Mouse (Mus musculus): ENCODE measurements around the gene Gpr12.
"Not testable (repeated sequence)": the region's sequence is repeated elsewhere in the genome, so short reads cannot be mapped to it uniquely, and the experiment has no call there.

Gene Gpr12

DNA sequence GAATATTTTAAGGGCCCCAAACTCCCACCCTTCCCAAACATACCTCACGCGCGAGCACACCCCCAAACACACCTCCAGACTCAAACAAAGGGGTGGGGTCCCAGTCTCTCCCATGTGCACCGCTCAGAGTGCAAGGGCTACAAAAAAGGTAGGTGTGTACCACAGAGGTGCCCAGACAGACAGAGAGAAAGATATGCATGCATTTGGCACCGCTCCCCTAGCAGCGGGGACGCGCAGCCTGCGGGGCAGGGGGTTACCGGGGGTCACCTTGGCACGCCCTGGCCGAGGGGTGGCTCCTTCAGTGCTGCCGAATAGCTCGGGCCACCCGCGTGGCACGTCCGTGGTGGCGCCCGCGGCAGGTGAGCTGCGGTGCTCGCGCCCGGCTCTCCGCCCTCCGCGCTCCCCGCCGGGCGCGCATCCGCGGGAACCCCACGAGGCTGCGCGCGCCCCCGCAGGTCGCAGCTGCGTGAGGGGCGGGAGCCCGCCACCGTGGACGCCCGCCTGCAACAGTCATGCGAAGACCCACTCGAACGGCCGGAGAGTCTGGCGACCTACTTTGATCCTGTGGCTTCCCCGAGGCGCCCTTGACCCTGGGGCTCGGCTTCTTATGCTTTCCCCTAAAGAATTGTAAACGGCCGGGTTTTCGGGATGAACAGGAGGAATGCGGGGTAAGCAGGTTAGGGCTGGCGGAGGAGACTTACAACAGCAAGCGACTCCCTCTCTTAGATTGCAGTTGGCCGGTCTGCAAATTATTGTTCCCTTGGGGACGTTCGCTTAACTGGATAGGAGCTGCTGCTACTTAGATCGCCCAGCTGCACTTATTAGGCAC is at the start of gene Gpr12:
Gene Gpr12 (minus strand): TSS at position 762 of the 829 bp plus-strand sequence.
- peak; percentile 72 for DNase-seq (ENCODE audit: low read depth, low spot score)

GRCm38 (mm10) chr5:146631602-146632001 is 46.6 kb upstream of the Gpr12 start:
- DNase-seq (ENCODE audit: low read depth, low spot score), result no peak

DNA sequence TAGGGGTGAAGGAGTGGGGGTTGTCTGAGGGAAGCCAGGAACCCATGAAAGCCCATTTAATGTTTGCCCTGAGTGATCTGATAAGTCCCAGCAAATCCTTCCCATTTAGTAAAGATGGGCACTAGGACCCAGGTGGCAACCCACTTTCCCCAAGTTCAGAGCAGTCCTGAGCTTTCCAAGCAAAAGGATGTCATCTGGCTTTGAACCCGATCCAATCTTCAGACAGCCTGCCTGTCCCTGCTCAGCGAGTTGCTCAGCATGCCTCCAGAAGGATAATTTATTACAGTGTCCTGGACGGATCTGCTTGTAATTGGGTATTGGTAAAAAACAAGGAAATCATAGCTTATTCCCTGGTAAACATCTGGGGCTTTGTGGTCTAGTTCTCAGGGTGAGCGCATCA is 45.9 kb upstream of the Gpr12 start:
- no peak for DNase-seq (ENCODE audit: low read depth, low spot score)

GRCm38 (mm10) chr5:146629636-146630035 is 44.6 kb upstream of the Gpr12 start:
- peak; percentile 12 for DNase-seq (ENCODE audit: low read depth, low spot score)

DNA sequence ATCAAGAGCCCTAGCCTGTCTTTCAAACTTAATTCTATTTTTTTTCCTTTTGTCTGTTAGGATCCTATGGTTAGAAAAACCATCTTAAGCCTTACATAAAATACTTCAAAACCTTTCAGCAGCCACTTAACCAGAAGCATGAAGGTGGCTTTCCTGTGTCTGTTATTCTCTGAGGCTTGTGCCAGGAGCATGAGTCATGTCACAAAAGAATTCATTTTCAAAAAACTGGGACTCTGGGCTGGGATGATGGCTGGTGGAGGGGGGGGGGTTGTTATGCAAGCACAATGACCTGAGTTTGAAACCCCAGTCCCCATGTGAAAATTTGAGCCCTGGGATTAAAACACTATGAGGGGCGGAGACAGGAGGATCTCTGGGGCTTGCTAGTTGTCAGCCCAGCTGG is 43.8 kb upstream of the Gpr12 start:
- no peak for DNase-seq (ENCODE audit: low read depth, low spot score)

DNA sequence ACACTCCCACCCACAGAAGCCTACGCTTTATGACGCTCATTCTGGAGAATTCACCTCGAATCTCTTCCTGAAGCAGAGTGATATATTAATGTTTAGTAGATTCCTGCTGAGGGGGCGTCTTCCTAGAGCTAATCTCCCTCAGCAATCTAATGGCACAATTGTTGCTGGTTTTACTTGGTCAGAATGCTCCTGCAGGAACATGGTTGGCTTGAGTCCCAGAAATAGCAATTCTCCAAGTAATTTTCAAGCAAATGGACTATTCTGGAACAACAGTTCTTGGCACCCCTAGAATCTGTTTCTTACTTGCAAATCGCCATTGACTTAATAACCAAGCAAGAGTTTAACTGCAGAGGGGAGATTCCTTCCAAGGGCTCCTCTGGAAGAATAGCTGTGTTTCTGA is 42.9 kb upstream of the Gpr12 start:
- DNase-seq (ENCODE audit: low read depth, low spot score), result no peak

- peak; percentile 23 for DNase-seq (ENCODE audit: low read depth, low spot score)
Measured at GRCm38 (mm10) chr5:146625635-146626311, 40.7 kb upstream of the Gpr12 start.

GRCm38 (mm10) chr5:146611830-146612229 is 26.8 kb upstream of the Gpr12 start:
- DNase-seq (ENCODE audit: low read depth, low spot score), result no peak

- no peak for DNase-seq (ENCODE audit: low read depth, low spot score)
Measured at GRCm38 (mm10) chr5:146611009-146611408, 26.0 kb upstream of the Gpr12 start.

DNA sequence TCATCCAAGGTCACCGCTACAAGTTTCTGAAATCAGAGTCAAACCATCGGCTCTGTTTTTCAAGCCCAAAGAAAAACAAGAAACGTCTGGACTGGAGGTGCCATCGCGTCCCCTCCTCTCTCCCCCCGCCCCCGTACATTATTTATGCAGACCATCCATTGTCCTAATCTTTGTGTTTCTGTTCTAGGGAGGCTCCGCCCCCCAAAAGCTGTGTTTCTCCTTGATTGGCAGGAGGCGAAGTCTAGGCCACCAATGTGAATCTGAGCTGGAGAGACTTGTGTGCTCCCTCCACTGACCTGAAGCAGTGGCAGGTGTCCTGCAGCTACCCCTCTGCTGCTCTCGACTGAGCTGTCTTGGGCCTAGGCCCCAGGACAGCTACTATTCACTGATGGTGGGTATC is 24.6 kb upstream of the Gpr12 start:
- peak; percentile 78 for DNase-seq (ENCODE audit: low read depth, low spot score)

DNA sequence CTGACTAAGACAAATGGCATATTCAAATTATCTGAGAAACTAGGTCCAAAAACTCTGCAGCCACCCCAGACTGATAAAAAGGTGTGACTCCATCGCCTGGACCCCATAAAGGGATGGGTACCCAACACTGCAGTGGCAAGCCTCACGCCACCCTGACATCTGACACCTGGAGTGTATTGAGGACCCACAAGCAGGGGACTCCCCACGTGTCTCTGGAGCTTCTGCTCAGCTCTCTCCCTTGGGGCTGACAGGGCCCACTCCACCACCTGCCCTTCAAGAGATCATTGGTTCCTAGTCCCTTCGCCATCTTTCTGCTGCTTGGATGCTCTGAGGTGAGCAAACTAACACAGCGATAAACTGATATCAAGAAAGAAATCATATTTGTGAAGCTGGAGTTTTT is 22.8 kb upstream of the Gpr12 start:
- no peak for DNase-seq (ENCODE audit: low read depth, low spot score)

DNA sequence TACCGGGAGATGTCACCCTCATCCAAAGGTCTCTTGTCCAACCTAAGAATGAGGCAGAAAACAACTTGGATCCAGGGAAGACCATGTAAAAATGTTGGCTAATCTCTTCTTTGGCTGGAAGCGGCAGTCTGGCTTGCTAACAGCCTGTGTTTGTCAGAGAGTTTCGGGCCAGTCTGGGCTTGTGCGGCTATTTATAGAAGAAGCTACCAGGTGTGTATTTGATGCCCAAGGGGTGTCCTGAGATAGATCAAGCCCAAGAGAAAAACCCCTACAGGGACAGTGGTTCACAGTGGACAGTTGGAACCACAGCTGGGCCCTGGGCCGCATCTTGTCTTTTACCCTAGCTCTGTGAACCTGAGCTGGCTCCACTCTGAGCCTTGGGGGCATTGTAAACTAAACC is 21.9 kb upstream of the Gpr12 start:
- no peak for DNase-seq (ENCODE audit: low read depth, low spot score)

DNA sequence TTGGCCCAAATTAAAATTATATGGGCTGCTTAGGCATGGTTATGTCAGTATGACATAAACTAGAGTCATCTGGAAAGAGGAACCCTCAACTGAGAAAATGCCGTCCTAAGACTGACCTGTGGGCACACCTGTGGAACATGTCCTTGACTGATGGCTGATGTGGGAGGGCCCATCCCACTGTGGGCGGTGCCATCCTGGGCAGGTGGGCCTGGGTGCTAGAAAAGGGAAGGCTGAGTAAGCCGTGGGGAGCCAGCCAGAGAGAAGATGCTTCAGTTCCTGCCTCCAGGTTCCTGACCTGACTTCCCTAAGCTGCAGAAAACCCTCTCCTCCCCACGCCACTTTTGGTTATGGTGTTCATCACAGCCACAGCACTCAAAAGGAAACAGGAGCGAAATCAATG is 21.2 kb upstream of the Gpr12 start:
- no peak for DNase-seq (ENCODE audit: low read depth, low spot score)

DNA sequence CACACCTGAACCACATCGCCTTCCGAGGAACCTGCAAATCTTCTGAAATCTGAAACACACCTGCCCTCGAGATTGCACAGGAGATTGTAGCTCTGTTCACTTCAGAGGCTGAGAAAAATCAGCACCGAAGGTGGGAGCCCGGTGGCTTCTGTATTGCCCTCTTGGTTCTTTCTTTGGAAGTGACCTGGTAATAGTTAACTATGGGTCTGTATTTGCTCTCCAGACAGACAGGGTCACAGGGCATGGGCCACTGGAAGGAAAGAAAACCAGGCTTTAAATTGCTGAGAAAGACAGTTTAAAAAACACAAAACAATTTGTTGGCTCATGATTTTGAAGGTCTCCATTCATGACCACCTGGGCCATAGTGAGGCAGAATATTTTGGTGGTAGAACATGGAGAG is 14.9 kb upstream of the Gpr12 start:
- no peak for DNase-seq (ENCODE audit: low read depth, low spot score)

- not testable (repeated sequence) for DNase-seq (ENCODE audit: low read depth, low spot score)
Measured at GRCm38 (mm10) chr5:146599216-146599615, 14.2 kb upstream of the Gpr12 start.

DNA sequence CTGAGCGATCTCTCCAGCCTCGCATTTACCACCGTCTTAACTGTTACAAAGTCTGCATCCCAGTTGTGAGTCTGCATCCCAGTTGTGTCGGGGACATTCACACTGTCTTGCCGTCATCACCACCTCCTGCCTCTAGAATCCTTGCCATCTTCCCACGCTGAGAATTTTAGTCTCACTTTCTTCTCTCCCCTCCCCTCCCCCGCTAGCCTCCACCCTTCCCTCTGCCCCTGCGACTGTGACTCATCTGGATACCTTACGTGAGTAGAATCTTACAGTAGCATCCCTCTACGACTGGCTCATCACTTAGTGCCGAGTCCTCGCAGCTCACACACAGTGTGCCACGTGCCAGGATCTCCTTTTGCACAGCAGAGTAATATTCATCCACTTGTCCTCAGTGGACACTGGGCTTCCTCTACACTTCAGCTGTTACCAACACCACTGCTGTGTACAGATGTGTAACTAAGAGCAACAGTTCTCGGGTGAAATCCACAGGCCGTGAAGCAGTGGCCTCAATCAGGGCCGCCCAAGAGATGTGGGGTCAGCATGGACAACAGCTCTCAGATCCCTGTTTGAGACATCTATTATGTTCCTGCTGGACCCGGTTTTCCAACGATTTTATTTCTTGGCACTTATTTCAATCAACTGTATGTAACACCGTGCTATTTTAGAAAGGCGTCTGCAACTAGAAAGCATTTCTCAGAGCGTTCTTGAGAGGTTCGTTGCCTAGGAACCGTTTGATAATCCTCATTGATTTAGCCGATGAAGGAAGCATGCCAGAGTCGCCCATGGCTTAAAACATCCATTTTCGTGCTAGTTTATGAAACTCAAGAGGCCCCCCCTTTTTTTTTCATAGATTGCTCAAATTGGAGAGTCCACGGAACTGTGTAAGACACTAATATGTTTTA is 13.4 kb upstream of the Gpr12 start:
- no peak for DNase-seq (ENCODE audit: low read depth, low spot score)

GRCm38 (mm10) chr5:146597503-146597874 is 12.4 kb upstream of the Gpr12 start:
- DNase-seq (ENCODE audit: low read depth, low spot score), result no peak

- no peak for DNase-seq (ENCODE audit: low read depth, low spot score)
Measured at GRCm38 (mm10) chr5:146596612-146597502, 11.8 kb upstream of the Gpr12 start.

- peak; percentile 66 for DNase-seq (ENCODE audit: low read depth, low spot score)
Measured at GRCm38 (mm10) chr5:146592580-146592979, 7.5 kb upstream of the Gpr12 start.

- no peak for DNase-seq (ENCODE audit: low read depth, low spot score)
Measured at GRCm38 (mm10) chr5:146591636-146592035, 6.6 kb upstream of the Gpr12 start.

- no peak for DNase-seq (ENCODE audit: low read depth, low spot score)
Measured at GRCm38 (mm10) chr5:146590987-146591386, 5.9 kb upstream of the Gpr12 start.

All from R1 (cell line).